Mouse (Mus musculus) bone marrow, adult 2 months (tissue): ENCODE results near the gene Phox2a. TPM values are rescaled to one million over a fixed set of nuclear protein-coding genes. Genes with fewer than 3 reads are reported as not detected.

ENCODE experiments used
- H3K27ac ChIP-seq: fragments of 200-500 bp; 2 replicates; pipeline ENCODE4 v1.5.1; 2012; ENCODE audit warnings: low read depth, mild to moderate bottlenecking, control low read depth, inconsistent platforms, low read length; ENCODE audit not compliant: control insufficient read depth, poor library complexity, insufficient read depth
- H3K4me1 ChIP-seq: fragments of 200-500 bp; 2 replicates; pipeline ENCODE4 v1.6.1; 2011; ENCODE audit warnings: low read length; ENCODE audit not compliant: control insufficient read depth, insufficient read depth
- H3K4me3 ChIP-seq: fragments of 200-500 bp; replicated peaks from 2 replicates; pipeline ENCODE3; 2011; ENCODE audit warnings: mild to moderate bottlenecking, low read depth, low read length, control low read depth; ENCODE audit not compliant: control insufficient read depth
- CTCF ChIP-seq: fragments of 200-500 bp; IDR thresholded peaks from 2 replicates; pipeline ENCODE4 v1.5.1; 2011; ENCODE audit warnings: low read length, control low read depth; ENCODE audit not compliant: control insufficient read depth, insufficient read depth
- POLR2A ChIP-seq: fragments of 200-500 bp; IDR thresholded peaks from 2 replicates; pipeline ENCODE4 v1.6.1; 2011; ENCODE audit warnings: low read depth, mild to moderate bottlenecking, control low read depth, low read length, borderline replicate concordance; ENCODE audit not compliant: control insufficient read depth
- WGBS: fragments of 180-500 bp; shearing (Covaris S2); methylation state at CpG from one replicate; pipeline ENCODE4 v1.1.7; 2018; 5-methylcytosine and 5-hydroxymethylcytosine counted together
- polyA plus RNA-seq: library from polyadenylated mRNA; stranded (reverse); fragments of >200 nt; gene quantifications from 2 replicates; pipeline ENCODE4 v1.2.4, GENCODE M21; 2011; ENCODE audit warnings: low replicate concordance; ENCODE audit not compliant: missing spikeins, insufficient read depth, insufficient read length

Gene Phox2a
- polyA plus RNA-seq, 1 experiment = not detected

GRCm38 (mm10) chr7:101851689-101852088 is 33.6 kb downstream of the Phox2a start:
- Histone ChIP-seq H3K27ac (no peak overlapping the region), H3K4me3 (no peak overlapping the region), H3K4me1 (peaks cover 2% of the 10 kb centered on the region)
- WGBS = 33% methylated on average over 6 of the region's 6 CpGs
- TF ChIP-seq POLR2A (no peak), CTCF (no peak)

- H3K27ac ChIP-seq = no peak overlapping the region
- 79% methylated on average over 6 of the region's 6 CpGs for WGBS
- TF ChIP-seq POLR2A (no peak), CTCF (no peak)
- no peak overlapping the region for H3K4me3 ChIP-seq
- H3K4me1 ChIP-seq = peaks cover 2% of the 10 kb centered on the region
These were observed 34.7 kb downstream of the Phox2a start for GRCm38 (mm10) chr7:101852846-101853245.

DNA sequence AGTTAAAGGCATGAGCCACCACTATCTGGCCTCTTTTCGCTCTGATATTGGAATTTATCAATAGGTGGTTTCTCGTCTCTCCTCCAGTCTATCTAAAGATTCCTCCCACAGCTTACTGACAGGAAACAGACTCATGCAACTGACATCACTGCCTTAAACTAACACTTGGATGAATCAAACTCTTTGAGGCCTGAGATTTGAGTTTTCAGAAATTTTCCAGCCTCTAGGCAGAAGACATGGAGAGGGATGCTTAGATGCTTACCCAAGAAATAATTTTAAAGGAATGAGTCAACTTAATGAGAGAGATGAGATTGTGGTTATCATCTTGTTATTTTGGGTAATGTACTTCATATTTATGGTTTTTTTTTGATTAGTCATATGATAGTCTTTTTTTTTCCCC is 35.7 kb downstream of the Phox2a start:
- Histone ChIP-seq H3K4me3 (no peak overlapping the region), H3K4me1 (peaks cover under 1% of the 10 kb centered on the region), H3K27ac (no peak overlapping the region)
- TF ChIP-seq POLR2A (no peak), CTCF (no peak)
- 53% methylated on average over 2 of the region's 2 CpGs for WGBS

DNA sequence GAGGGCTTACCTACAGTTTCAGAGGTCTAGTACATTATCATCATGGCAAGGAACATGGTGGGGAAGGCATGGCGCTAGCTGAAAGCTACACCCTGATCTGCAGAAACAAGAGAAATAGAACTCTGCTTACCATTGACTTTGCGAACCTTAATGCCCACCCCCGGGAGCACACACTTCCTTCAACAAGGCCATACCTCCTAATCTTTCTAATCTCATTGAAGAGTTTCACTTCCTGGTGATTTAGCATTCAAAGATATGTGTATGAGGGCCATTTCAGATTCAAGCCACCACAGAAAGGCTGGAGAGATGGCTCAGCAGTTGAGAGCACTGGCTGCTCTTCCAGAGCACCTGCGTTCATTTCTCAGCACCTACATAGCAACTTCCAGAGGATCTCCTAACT is 39.0 kb downstream of the Phox2a start, which contains the start of gene Folr2:
Gene Folr2, minus strand, starts transcription at position 101 of the 400 bp plus-strand sequence.
- Histone ChIP-seq H3K27ac (no peak within 1 kb of the TSS), H3K4me1 (no peaks in the 10 kb centered on the region), H3K4me3 (no peak within 1 kb of the TSS)
- 69% methylated on average over 4 of the region's 4 CpGs for WGBS
- no peak for TF ChIP-seq CTCF
- TF ChIP-seq POLR2A = no peak

GRCm38 (mm10) chr7:101858362-101858761 is 40.2 kb downstream of the Phox2a start:
- 38% methylated on average over 9 of the region's 9 CpGs for WGBS
- Histone ChIP-seq H3K27ac (no peak overlapping the region), H3K4me3 (no peak overlapping the region), H3K4me1 (no peaks in the 10 kb centered on the region)
- TF ChIP-seq CTCF (no peak), POLR2A (no peak)

DNA sequence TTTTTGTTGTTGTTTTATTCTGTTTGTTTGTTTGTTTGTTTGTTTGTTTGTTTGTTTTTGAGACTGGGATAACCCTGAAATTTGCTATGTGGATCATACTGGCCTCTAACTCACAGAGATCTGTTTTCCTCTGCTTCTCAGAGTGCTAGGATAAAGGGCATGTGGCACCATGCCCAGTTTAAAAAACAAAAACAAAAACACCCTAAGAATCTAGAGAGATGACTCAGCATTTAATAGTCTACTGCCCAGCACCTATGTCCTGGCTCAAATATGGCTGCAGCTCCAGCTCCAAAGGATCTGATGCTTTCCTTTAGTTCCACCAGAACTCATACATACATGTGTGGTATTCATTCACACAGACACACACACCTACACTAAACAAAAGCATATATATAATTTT is 42.9 kb downstream of the Phox2a start:
- TF ChIP-seq POLR2A = no peak
- Histone ChIP-seq H3K4me1 (no peaks in the 10 kb centered on the region), H3K27ac (no peak overlapping the region), H3K4me3 (no peak overlapping the region)

DNA sequence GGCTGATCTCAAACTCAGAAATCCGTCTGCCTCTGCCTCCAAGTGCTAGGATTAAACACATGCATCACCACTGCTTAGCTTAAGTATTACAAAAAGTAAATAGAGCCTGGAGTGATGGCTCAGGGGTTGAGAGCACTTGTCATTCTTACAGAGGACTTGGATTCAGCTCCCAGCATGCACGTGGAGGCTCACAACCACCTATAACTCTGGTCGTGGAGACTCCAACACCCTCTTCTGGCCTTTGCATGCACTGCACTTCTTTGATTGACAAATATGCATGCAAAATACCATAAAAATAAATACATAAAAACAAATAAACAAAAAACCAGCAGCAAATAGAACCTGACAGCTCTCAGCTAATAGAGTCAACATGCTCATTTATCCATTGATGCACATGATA is 44.2 kb downstream of the Phox2a start:
- Histone ChIP-seq H3K27ac (no peak overlapping the region), H3K4me1 (no peaks in the 10 kb centered on the region), H3K4me3 (no peak overlapping the region)
- TF ChIP-seq POLR2A = no peak
- TF ChIP-seq CTCF = no peak
- 73% methylated on average over 3 of the region's 3 CpGs for WGBS

DNA sequence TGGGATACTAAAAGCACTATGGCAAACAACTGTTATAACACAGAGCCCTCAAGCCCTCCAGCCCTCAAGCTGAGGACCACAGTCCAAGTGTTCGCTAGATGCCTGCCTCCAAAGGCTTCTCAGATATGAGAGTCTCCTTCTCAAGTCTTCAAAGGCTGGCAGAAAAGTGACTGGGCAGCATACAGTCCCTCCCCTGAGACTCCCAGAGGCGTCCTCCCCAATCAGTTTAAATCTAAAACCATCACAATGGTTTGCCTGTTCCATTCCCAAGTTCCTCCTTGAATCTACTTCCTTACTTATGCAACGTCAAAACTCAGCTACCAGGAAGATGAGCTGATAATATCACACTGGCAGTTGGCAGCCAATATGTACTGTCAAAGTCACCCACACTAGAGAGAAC is 45.3 kb downstream of the Phox2a start, which contains the start of gene Anapc15:
Gene Anapc15, plus strand, starts transcription at position 301 of the 400 bp plus-strand sequence.
- TF ChIP-seq POLR2A = no peak
- no peak for TF ChIP-seq CTCF
- H3K4me1 ChIP-seq = no peaks in the 10 kb centered on the region
- no peak within 1 kb of the TSS for H3K4me3 ChIP-seq
- WGBS = 33% methylated on average over 3 of the region's 3 CpGs
- H3K27ac ChIP-seq = no peak within 1 kb of the TSS
